In genomic region chr11:29247725-29248124, GRCm38 (mm10) we compare ENCODE assay signal across 8 mouse cellular contexts. TPM values are rescaled to one million over a fixed set of nuclear protein-coding genes. Genes with fewer than 3 reads are reported as not detected.
DNase-seq lines count a peak whose midpoint lies in the region; ATAC-seq and TF ChIP-seq lines count a peak whose summit lies in the region.

No protein-coding gene starts in this region.

- peaks cover 0 to 25% of the 10 kb centered on the region in 2 experiments; a peak in 3 of 4 replicates for H3K36me3 ChIP-seq in MEL (ENCODE audit: control insufficient read depth in 1 of 2, insufficient read depth in 2 of 2, low read length in 2 of 2)
- no peaks in the 10 kb centered on the region for H3K36me3 ChIP-seq in heart, embryonic 15.5 days
- H3K36me3 ChIP-seq in liver, postnatal 0 days (replicated peaks; ENCODE audit: insufficient read depth, low read length): no peaks in the 10 kb centered on the region

- H3K9ac ChIP-seq in MEL (ENCODE audit: control insufficient read depth, low read depth, low read length, poor library complexity, severe bottlenecking): peak overlapping the region; percentile 51
- no peak overlapping the region for H3K9ac ChIP-seq in heart, embryonic 15.5 days
- no peak overlapping the region for H3K9ac ChIP-seq in liver, postnatal 0 days (replicated peaks)

- peaks cover 5 to 7% of the 10 kb centered on the region in 2 experiments; a peak in 2 of 4 replicates for H3K4me1 ChIP-seq in MEL (ENCODE audit: control insufficient read depth in 1 of 2, insufficient read depth in 2 of 2, low read length in 2 of 2)
- peaks cover 11% of the 10 kb centered on the region for H3K4me1 ChIP-seq in heart, embryonic 15.5 days (replicated peaks)
- peaks cover 8% of the 10 kb centered on the region; the same call in 1 of the 2 replicates for H3K4me1 ChIP-seq in liver, postnatal 0 days (ENCODE audit: insufficient read depth)

- H3K79me2 ChIP-seq in MEL (ENCODE audit: control insufficient read depth, insufficient read depth, low read length, poor library complexity): peaks cover 4% of the 10 kb centered on the region; the same call in 1 of the 2 replicates

- whole genome bisulfite sequencing in heart, embryonic 15.5 days: 97% methylated on average over 1 of the region's 1 CpGs
- WGBS in liver, postnatal 0 days (ENCODE audit: insufficient replicate concordance): 91% methylated on average over 1 of the region's 1 CpGs

- ATAC-seq in heart, embryonic 15.5 days (replicated peaks; ENCODE audit: insufficient number of reproducible peaks, insufficient read depth, low FRiP score, low read depth): no peak
- no peak for ATAC-seq in liver, postnatal 0 days

- H3K4me2 ChIP-seq in heart, embryonic 15.5 days: peak overlapping the region; percentile 90
- H3K4me2 ChIP-seq in liver, postnatal 0 days (ENCODE audit: low read depth, low read length): peak overlapping the region; percentile 94

- TF ChIP-seq EP300 in MEL (IDR thresholded peaks at IDR 0.05; ENCODE audit: low read depth in 1 of 2, low read length in 2 of 2): no peak
- no peak for TF ChIP-seq EP300 in liver, postnatal 0 days (IDR thresholded peaks at IDR 0.05; ENCODE audit: low read depth)

- peak; percentile 72 for DNase-seq in heart, adult 11 months
- DNase-seq in heart, adult 18-20 months: no peak
- DNase-seq in MEL (ENCODE audit: low read depth, low spot score): no peak
- no peak for DNase-seq in liver, postnatal 0 days
- DNase-seq in adrenal gland, postnatal 36 days: no peak
- DNase-seq in adrenal gland, adult 8-10 months: no peak
- DNase-seq in layer of hippocampus, postnatal 14 days (ENCODE audit: low spot score in 2 of 2): no peak

- TF ChIP-seq CTCF in MEL (IDR thresholded peaks at IDR 0.05 in 2 of 3, conservative IDR thresholded peaks at IDR 0.05 in 1 of 3; ENCODE audit: control insufficient read depth in 1 of 3, insufficient read depth in 1 of 3, low read depth in 2 of 3, low read length in 3 of 3, poor library complexity in 1 of 3, severe bottlenecking in 1 of 3): no peak
- no peak for TF ChIP-seq CTCF in liver, postnatal 0 days (IDR thresholded peaks at IDR 0.05; ENCODE audit: low read depth)

- TF ChIP-seq POLR2A in MEL (IDR thresholded peaks at IDR 0.05; ENCODE audit: control insufficient read depth in 1 of 2, insufficient read depth in 1 of 2, low read depth in 1 of 2, low read length in 2 of 2, poor library complexity in 1 of 2): no peak

- peak overlapping the region; percentile 50 to 71 for H3K4me3 ChIP-seq in MEL (ENCODE audit: control insufficient read depth in 1 of 2, insufficient read depth in 1 of 2, low read depth in 2 of 2, low read length in 2 of 2)
- peak overlapping the region; percentile 67 for H3K4me3 ChIP-seq in heart, embryonic 15.5 days
- H3K4me3 ChIP-seq in liver, postnatal 0 days (ENCODE audit: low read depth, low read length): peak overlapping the region; percentile 96

- no peak overlapping the region for H3K27ac ChIP-seq in MEL (ENCODE audit: control insufficient read depth, low read depth, low read length)
- no peak overlapping the region for H3K27ac ChIP-seq in heart, embryonic 15.5 days
- H3K27ac ChIP-seq in liver, postnatal 0 days (ENCODE audit: low read depth): no peak overlapping the region

- no peak for TF ChIP-seq RAD21 in MEL (IDR thresholded peaks at IDR 0.05; ENCODE audit: low read depth, low read length)

- no peaks in the 10 kb centered on the region for H3K9me3 ChIP-seq in MEL (replicated peaks; ENCODE audit: insufficient read depth, low read length)
- H3K9me3 ChIP-seq in heart, embryonic 15.5 days (replicated peaks): no peaks in the 10 kb centered on the region
- no peaks in the 10 kb centered on the region for H3K9me3 ChIP-seq in liver, postnatal 0 days (ENCODE audit: low read length)

- H3K27me3 ChIP-seq in MEL (ENCODE audit: control insufficient read depth in 1 of 2, insufficient read depth in 2 of 2, low read length in 2 of 2): no peaks in the 10 kb centered on the region
- H3K27me3 ChIP-seq in heart, embryonic 15.5 days: no peaks in the 10 kb centered on the region
- no peaks in the 10 kb centered on the region for H3K27me3 ChIP-seq in liver, postnatal 0 days (ENCODE audit: insufficient read depth, low read length)

TF ChIP-seq in MEL, 35 proteins besides CTCF, POLR2A, EP300 and RAD21:
- TF ChIP-seq CHD2 (IDR thresholded peaks at IDR 0.05; ENCODE audit: low read length): no peak
- no peak for TF ChIP-seq TBP (IDR thresholded peaks at IDR 0.05; ENCODE audit: low read depth, low read length)
- TF ChIP-seq ZMIZ1 (IDR thresholded peaks at IDR 0.05; ENCODE audit: low read depth, low read length): no peak
- TF ChIP-seq POLR2AphosphoS5 (IDR thresholded peaks at IDR 0.05; ENCODE audit: borderline replicate concordance, low read depth, low read length): no peak
- TF ChIP-seq UBTF (IDR thresholded peaks at IDR 0.05; ENCODE audit: borderline replicate concordance, insufficient read depth, low read depth, low read length): no peak
- no peak for TF ChIP-seq SIN3A (IDR thresholded peaks at IDR 0.05; ENCODE audit: low read length)
- TF ChIP-seq ZC3H11A (IDR thresholded peaks at IDR 0.05; ENCODE audit: low read depth, low read length): no peak
- TF ChIP-seq USF2 (IDR thresholded peaks at IDR 0.05; ENCODE audit: borderline replicate concordance in 1 of 2, insufficient read depth in 1 of 2, low read depth in 1 of 2, low read length in 2 of 2): no peak

RNA-seq across cellular contexts. Expression of gene Cfap36, which starts 0.5 kb away (rescaled TPM):
- total RNA-seq in heart, adult 18-20 months (2021): 10 to 100 TPM; 13.7 to 17.4 TPM
- 18.7 and 18.8 TPM in 2 replicates for total RNA-seq in MEL (2012; rRNA removed)
- polyA plus RNA-seq in MEL (2012; ENCODE audit: insufficient read depth in 1 of 2, insufficient read length in 2 of 2, low read depth in 1 of 2, low replicate concordance in 2 of 2, missing spikeins in 1 of 2): 10 to 100 TPM in 1 of 2 experiments, not detected in 1; 17.8 TPM
- polyA plus RNA-seq in heart, embryonic 15.5 days (2015; fragmentation: Nextera tagmentation; extraction: Ambion mirVana): 39.7 and 42.7 TPM in 2 replicates
- polyA plus RNA-seq in liver, postnatal 0 days (2015; fragmentation: Nextera tagmentation; extraction: Ambion mirVana): 12.7 and 14.9 TPM in 2 replicates
- 10 to 100 TPM; 50.0 to 69.8 TPM for total RNA-seq in adrenal gland, postnatal 36 days (2021)
- 10 to 100 TPM; 51.1 to 82.6 (median 64.0) TPM for total RNA-seq in adrenal gland, adult 8-10 months (2022)
- total RNA-seq in layer of hippocampus, postnatal 14 days (2021): 100 to 1,000 TPM; 119 to 123 TPM
